Mouse (Mus musculus) C2C12 (cell line): ENCODE measurements at regions not wholly inside any gene's neighbourhood (a gene's known extent, or its start where the extent isn't known, plus 50 kb on each side); places are given as distances from the start of the nearest gene placed in this dataset.

Experiments
- H3K27me3 ChIP-seq: one replicate; pipeline ENCODE4 v1.6.1; 2011; ENCODE audit not compliant: control insufficient read depth, insufficient read depth, insufficient read length
- H3K36me3 ChIP-seq: one replicate; pipeline ENCODE4 v1.6.1; 2011; ENCODE audit not compliant: control insufficient read depth, insufficient read depth
- H3K4me3 ChIP-seq: one replicate; pipeline ENCODE4 v1.5.1; 2011; ENCODE audit warnings: mild to moderate bottlenecking, control low read depth; ENCODE audit not compliant: poor library complexity, insufficient read depth, severe bottlenecking
- H3K79me2 ChIP-seq: one replicate; pipeline ENCODE4 v1.6.1; 2011; ENCODE audit not compliant: control insufficient read depth, insufficient read depth
- H3K79me3 ChIP-seq: one replicate; pipeline ENCODE4 v1.6.1; 2011; ENCODE audit warnings: low read depth, control low read depth
- H3ac ChIP-seq: one replicate; pipeline ENCODE3; 2011; ENCODE audit warnings: low read depth; ENCODE audit not compliant: control insufficient read depth, insufficient read length
- CEBPB ChIP-seq: IDR thresholded peaks from one replicate; pipeline ENCODE4 v1.6.1; 2011; ENCODE audit warnings: low read depth, mild to moderate bottlenecking, control low read depth, moderate library complexity
- CTCF ChIP-seq: IDR thresholded peaks from one replicate; pipeline ENCODE4 v1.5.1; 2011; ENCODE audit not compliant: control insufficient read depth, insufficient read depth, insufficient read length
- FOSL1 ChIP-seq: IDR thresholded peaks from one replicate; pipeline ENCODE4 v1.8.0; 2011; ENCODE audit warnings: mild to moderate bottlenecking, low read length; ENCODE audit not compliant: poor library complexity, insufficient read depth, severe bottlenecking
- MAX ChIP-seq: IDR thresholded peaks from one replicate; pipeline ENCODE4 v1.6.1; 2011; ENCODE audit warnings: mild to moderate bottlenecking, control low read depth
- MYOD1 ChIP-seq: IDR thresholded peaks from one replicate; pipeline ENCODE4 v1.6.1; 2011; ENCODE audit warnings: low read depth; ENCODE audit not compliant: control insufficient read depth, insufficient read length
- MYOG ChIP-seq: IDR thresholded peaks from one replicate; pipeline ENCODE4 v1.6.1; 2011; ENCODE audit not compliant: control insufficient read depth, insufficient read length; ENCODE audit errors: extremely low read depth
- USF1 ChIP-seq: IDR thresholded peaks from one replicate; pipeline ENCODE4 v1.6.1; 2011; ENCODE audit warnings: low read depth, mild to moderate bottlenecking, control low read depth, moderate library complexity

- peak; percentile 91 for TF ChIP-seq CTCF
- TF ChIP-seq MYOD1 = no peak
- no peak for TF ChIP-seq FOSL1
- Histone ChIP-seq H3K27me3 (peaks cover 6% of the 10 kb centered on the region), H3K79me2 (no peaks in the 10 kb centered on the region), H3K79me3 (no peaks in the 10 kb centered on the region), H3K36me3 (no peaks in the 10 kb centered on the region), H3ac (no peak overlapping the region), H3K4me3 (no peak overlapping the region)
Measured at GRCm38 (mm10) chr9:66646226-66646625, 53.3 kb upstream of the Usp3 start.

GRCm38 (mm10) chr9:66651306-66651705 lies 58.4 kb upstream of the Usp3 start:
- Histone ChIP-seq H3ac (no peak overlapping the region), H3K79me3 (no peaks in the 10 kb centered on the region), H3K27me3 (no peaks in the 10 kb centered on the region), H3K36me3 (no peaks in the 10 kb centered on the region), H3K79me2 (no peaks in the 10 kb centered on the region), H3K4me3 (no peak overlapping the region)
- no peak for TF ChIP-seq CTCF
- no peak for TF ChIP-seq MYOG
- TF ChIP-seq CEBPB = no peak
- no peak for TF ChIP-seq FOSL1
- no peak for TF ChIP-seq USF1

GRCm38 (mm10) chr9:66657116-66657758 lies 56.2 kb upstream of the Car12 start:
- Histone ChIP-seq H3K4me3 (no peak overlapping the region), H3ac (no peak overlapping the region), H3K79me2 (no peaks in the 10 kb centered on the region), H3K36me3 (no peaks in the 10 kb centered on the region), H3K27me3 (no peaks in the 10 kb centered on the region), H3K79me3 (no peaks in the 10 kb centered on the region)
- no peak for TF ChIP-seq MYOG
- no peak for TF ChIP-seq CEBPB
- TF ChIP-seq USF1 = no peak
- no peak for TF ChIP-seq MAX
- no peak for TF ChIP-seq CTCF
- TF ChIP-seq FOSL1 = no peak
- no peak for TF ChIP-seq MYOD1

DNA sequence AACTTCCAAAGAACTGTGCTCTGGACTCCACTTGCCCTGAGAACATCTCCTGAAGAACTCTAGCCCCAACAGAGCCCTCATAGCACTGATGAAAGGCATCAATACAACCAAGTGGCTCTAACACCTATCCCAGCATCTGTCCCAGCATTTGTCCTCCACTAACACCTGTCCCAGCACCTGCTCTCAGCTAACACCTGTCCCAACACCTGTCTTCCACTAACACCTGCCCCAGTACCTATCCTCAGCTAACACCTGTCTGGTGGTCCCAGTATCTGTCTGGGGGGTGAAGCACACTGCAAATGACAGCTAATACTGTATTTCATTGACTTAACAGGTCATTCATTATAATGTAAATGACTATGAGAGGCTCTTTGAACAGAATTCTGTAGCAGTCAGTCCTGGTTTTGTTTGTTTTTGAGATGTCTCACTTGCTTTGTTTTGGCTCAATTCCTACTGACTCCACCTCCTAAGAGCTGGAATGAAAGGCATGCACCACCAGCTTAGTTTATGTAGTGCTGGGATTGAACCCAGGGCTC lies 54.7 kb upstream of the Car12 start:
- no peaks in the 10 kb centered on the region for H3K36me3 ChIP-seq
- no peaks in the 10 kb centered on the region for H3K27me3 ChIP-seq
- H3K4me3 ChIP-seq = no peak overlapping the region
- H3K79me3 ChIP-seq = no peaks in the 10 kb centered on the region
- no peaks in the 10 kb centered on the region for H3K79me2 ChIP-seq
- TF ChIP-seq CTCF (no peak), USF1 (no peak), MAX (no peak), MYOD1 (no peak), FOSL1 (no peak), MYOG (no peak), CEBPB (no peak)
- no peak overlapping the region for H3ac ChIP-seq

DNA sequence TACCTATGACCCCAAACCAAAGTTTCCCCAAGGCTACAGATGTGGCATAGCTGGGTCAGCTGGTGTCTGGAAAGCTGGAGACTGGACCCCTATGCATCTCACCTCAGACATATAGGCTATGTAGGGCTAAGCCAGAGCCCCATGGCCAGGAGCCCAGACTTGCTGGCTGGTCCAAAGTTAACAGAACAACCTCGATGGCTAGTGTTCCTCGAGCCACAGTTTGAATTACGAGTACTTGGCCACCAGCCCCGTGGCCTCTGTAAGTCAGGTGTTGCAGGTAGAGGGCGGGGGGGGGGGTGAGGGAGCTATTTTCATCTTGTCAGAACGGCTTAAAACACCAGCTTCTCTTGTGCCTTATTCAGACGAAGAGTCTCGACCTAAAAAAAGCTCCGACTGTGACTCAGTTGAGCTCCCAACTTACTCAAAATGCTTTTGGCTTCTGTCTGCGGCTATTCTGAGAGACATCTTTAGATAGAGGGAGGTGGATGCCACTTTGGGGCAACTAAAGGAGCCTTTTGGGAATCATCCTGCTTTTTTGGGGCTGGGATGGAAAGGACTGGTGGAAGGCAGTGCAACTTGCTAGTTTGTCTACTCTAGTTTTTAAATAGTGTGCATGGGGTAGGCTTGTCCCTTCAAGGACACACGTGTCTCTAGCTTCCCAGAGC lies 53.6 kb upstream of the Car12 start:
- Histone ChIP-seq H3K79me2 (no peaks in the 10 kb centered on the region), H3K79me3 (no peaks in the 10 kb centered on the region), H3ac (no peak overlapping the region), H3K36me3 (no peaks in the 10 kb centered on the region), H3K27me3 (no peaks in the 10 kb centered on the region), H3K4me3 (no peak overlapping the region)
- TF ChIP-seq FOSL1 (no peak), CTCF (no peak), MYOG (no peak), CEBPB (no peak), USF1 (no peak), MAX (no peak), MYOD1 (no peak)
